Mouse (Mus musculus) intestine, postnatal 0 days (tissue): ENCODE results near the gene Abcc9. TPM values are rescaled to one million over a fixed set of nuclear protein-coding genes. Genes with fewer than 3 reads are reported as not detected.

Experiments
- ATAC-seq: fragments of 200-750 bp; cut with Nextera tagmentation; 2 replicates; pipeline ENCODE4 v1.8.0; 2017; ENCODE audit warnings: mild to moderate bottlenecking, moderate TSS enrichment, moderate library complexity
- H3K27ac ChIP-seq: fragments of 300-500 bp; sonication (generic); 2 replicates; pipeline ENCODE4 v1.5.1; 2014; ENCODE audit warnings: mild to moderate bottlenecking, low read depth, low read length, moderate library complexity
- H3K27me3 ChIP-seq: fragments of 300-500 bp; sonication (generic); replicated peaks from 2 replicates; pipeline ENCODE4 v1.6.1; 2014; ENCODE audit warnings: low read length, mixed read lengths; ENCODE audit not compliant: control insufficient read depth, insufficient read depth
- H3K36me3 ChIP-seq: fragments of 300-500 bp; sonication (generic); 2 replicates; pipeline ENCODE4 v1.6.1; 2014; ENCODE audit warnings: mild to moderate bottlenecking, moderate library complexity; ENCODE audit not compliant: control insufficient read depth, insufficient read depth
- H3K4me1 ChIP-seq: fragments of 300-500 bp; sonication (generic); replicated peaks from 2 replicates; pipeline ENCODE4 v1.6.1; 2014; ENCODE audit warnings: antibody characterized with exemption, low read length, mixed read lengths; ENCODE audit not compliant: control insufficient read depth, insufficient read depth
- H3K4me2 ChIP-seq: fragments of 300-500 bp; sonication (generic); replicated peaks from 2 replicates; pipeline ENCODE4 v1.6.1; 2014; ENCODE audit warnings: low read depth, mild to moderate bottlenecking, moderate library complexity
- H3K4me3 ChIP-seq: fragments of 300-500 bp; sonication (generic); 2 replicates; pipeline ENCODE4 v1.5.1; 2014; ENCODE audit warnings: low read depth, low read length
- H3K9ac ChIP-seq: fragments of 300-500 bp; sonication (generic); 2 replicates; pipeline ENCODE4 v1.6.1; 2014; ENCODE audit warnings: mild to moderate bottlenecking, low read depth, low read length
- H3K9me3 ChIP-seq: fragments of 300-500 bp; sonication (generic); 2 replicates; pipeline ENCODE4 v1.6.1; 2016; ENCODE audit warnings: mixed run types; ENCODE audit not compliant: control insufficient read depth
- CTCF ChIP-seq: sonication (generic); IDR thresholded peaks from 2 replicates; pipeline ENCODE4 v1.5.1; 2016; ENCODE audit warnings: low read depth, mild to moderate bottlenecking, control low read depth, antibody characterized with exemption, moderate library complexity
- WGBS: fragments of 180-500 bp; shearing (Covaris S2); extraction: QIAGEN DNeasy Blood & Tissue Kit; methylation state at CpG from one replicate; pipeline ENCODE4 v1.1.7; 2014; 5-methylcytosine and 5-hydroxymethylcytosine counted together
- polyA plus RNA-seq: library from polyadenylated mRNA; unstranded; fragments of >200 nt; fragmentation: Nextera tagmentation; extraction: Ambion mirVana; gene quantifications from 2 replicates; pipeline ENCODE4 v1.2.1, GENCODE M21; 2015

The Abcc9 gene
- polyA plus RNA-seq, 1 experiment from 2014 or later: 5.0 TPM

GRCm38 (mm10) chr6:142577801-142578200 lies 124.3 kb downstream of the Abcc9 start:
- WGBS: 80% methylated on average over 6 of the region's 6 CpGs

GRCm38 (mm10) chr6:142572876-142573275 lies 129.2 kb downstream of the Abcc9 start:
- no peaks in the 10 kb centered on the region for H3K36me3 ChIP-seq
- no peak for TF ChIP-seq CTCF
- 29% methylated on average over 6 of the region's 6 CpGs for WGBS
- H3K4me3 ChIP-seq: no peak overlapping the region
- ATAC-seq: no peak
- H3K9me3 ChIP-seq: no peaks in the 10 kb centered on the region
- peaks cover 23% of the 10 kb centered on the region; the same call in 1 of the 2 replicates for H3K27me3 ChIP-seq
- H3K27ac ChIP-seq: no peak overlapping the region
- no peak overlapping the region for H3K4me2 ChIP-seq
- no peaks in the 10 kb centered on the region for H3K4me1 ChIP-seq
- H3K9ac ChIP-seq: no peak overlapping the region

More at GRCm38 (mm10) chr6:142577801-142578200, 124.3 kb downstream of the Abcc9 start:
- Histone ChIP-seq H3K4me3 (no peak overlapping the region), H3K9ac (no peak overlapping the region), H3K4me2 (no peak overlapping the region), H3K27ac (no peak overlapping the region), H3K36me3 (no peaks in the 10 kb centered on the region), H3K9me3 (no peaks in the 10 kb centered on the region), H3K27me3 (no peaks in the 10 kb centered on the region), H3K4me1 (no peaks in the 10 kb centered on the region)
- TF ChIP-seq CTCF: no peak
- no peak for ATAC-seq

- Histone ChIP-seq H3K9me3 (no peaks in the 10 kb centered on the region), H3K27me3 (peaks cover 23% of the 10 kb centered on the region; the same call in 1 of the 2 replicates), H3K4me1 (no peaks in the 10 kb centered on the region), H3K36me3 (no peaks in the 10 kb centered on the region), H3K9ac (peak overlapping the region; percentile 40), H3K4me3 (peak overlapping the region; percentile 51), H3K4me2 (peak overlapping the region; percentile 78), H3K27ac (peak overlapping the region; percentile 60)
- no peak for TF ChIP-seq CTCF
- WGBS: 2% methylated on average over 21 of the region's 21 CpGs
- ATAC-seq: 0 out of 2 replicates have a peak, but pooled peaks have one; percentile 46
These were observed 130.3 kb downstream of the Abcc9 start for GRCm38 (mm10) chr6:142571629-142572360.

DNA sequence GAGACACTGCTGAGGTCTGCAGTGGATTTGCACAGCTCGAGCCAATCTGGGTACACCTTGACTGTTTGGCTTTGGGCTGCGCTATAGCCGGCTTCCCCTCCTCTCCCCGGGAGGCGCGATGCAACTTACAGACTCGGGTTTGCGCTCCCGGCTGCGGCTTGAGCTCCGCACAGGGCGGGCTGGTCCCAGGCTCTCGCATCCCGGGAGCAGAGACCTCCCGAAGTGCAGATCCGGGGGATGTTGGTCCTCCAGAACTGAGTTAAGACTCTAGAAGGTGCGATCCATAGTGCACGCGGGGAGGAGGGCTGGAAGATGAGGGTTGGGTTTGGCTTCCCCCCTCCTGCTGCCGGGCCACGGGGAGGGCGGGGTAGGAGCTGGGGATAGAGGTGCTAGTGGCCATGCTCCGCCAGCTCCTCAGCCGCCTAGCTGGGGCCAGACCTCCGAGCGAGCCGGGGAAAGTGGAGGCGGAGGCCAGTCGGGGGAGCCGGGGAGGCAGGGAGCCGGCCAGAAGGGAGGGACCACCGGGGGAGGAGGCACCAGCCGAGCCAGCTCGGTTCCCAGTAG lies 131.0 kb downstream of the Abcc9 start, which contains the start of gene Kcnj8:
Gene Kcnj8, minus strand, starts transcription at position 560 of the 564 bp plus-strand sequence.
- H3K27me3 ChIP-seq: peaks cover 23% of the 10 kb centered on the region; the same call in 1 of the 2 replicates
- H3K9ac ChIP-seq: peak within 1 kb of the TSS; percentile 40
- H3K4me3 ChIP-seq: peak within 1 kb of the TSS; percentile 51
- H3K27ac ChIP-seq: peak within 1 kb of the TSS; percentile 60
- WGBS: under 1% methylated on average over 34 of the region's 34 CpGs
- H3K36me3 ChIP-seq: no peaks in the 10 kb centered on the region
- TF ChIP-seq CTCF: 0 out of 2 replicates have a peak, but pooled peaks have one; percentile 23
- no peaks in the 10 kb centered on the region for H3K9me3 ChIP-seq
- peak; percentile 71 for ATAC-seq
- no peaks in the 10 kb centered on the region for H3K4me1 ChIP-seq
- H3K4me2 ChIP-seq: peak within 1 kb of the TSS; percentile 78

DNA sequence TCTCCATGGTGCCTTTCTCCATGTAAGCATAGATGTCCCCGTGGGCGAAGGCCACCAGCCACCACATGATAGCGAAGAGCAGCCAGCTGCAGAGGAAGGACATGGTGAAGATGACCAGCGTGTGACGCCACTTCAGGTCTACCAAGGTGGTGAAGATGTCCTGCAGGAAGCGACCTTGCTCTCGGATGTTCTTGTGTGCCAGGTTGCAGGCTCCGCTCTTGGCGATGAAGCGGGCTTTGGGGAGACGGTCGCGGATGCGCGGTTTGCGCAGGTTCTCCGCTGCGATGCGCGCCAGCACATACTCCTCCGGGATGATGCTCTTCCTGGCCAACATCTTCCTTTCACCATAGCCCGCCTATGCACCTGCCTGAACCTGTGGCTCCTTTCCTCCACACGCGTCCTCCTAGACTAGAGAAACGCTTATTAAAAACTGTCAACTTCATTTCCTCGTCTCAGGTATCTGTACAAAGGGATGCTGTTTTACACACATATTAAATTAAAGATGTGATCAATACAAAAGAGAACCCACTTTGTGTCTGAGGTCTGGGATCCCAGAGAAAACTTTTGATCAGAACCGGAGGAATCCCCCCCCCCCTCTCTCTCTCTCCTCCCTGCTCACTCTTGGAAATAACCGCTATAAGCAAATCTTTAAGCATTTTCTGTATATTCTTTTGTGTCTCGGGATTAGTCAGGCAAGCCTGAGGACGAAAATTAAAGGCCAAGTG lies 131.9 kb downstream of the Abcc9 start:
- Histone ChIP-seq H3K9ac (0 out of 2 replicates have a peak overlapping the region, but pooled peaks have one; percentile 40), H3K9me3 (no peaks in the 10 kb centered on the region), H3K36me3 (peaks cover 9% of the 10 kb centered on the region; the same call in 1 of the 2 replicates), H3K27ac (peak overlapping the region; percentile 41), H3K4me3 (peak overlapping the region; percentile 51), H3K4me1 (no peaks in the 10 kb centered on the region), H3K27me3 (peaks cover 23% of the 10 kb centered on the region; the same call in 1 of the 2 replicates), H3K4me2 (peak overlapping the region; percentile 78)
- ATAC-seq: no peak
- TF ChIP-seq CTCF: no peak
- 12% methylated on average over 30 of the region's 30 CpGs for WGBS
